Mouse (Mus musculus) left cerebral cortex, postnatal 4 days (tissue): ENCODE measurements around the gene Sis. TPM values are rescaled to one million over a fixed set of nuclear protein-coding genes. Genes with fewer than 3 reads are reported as not detected.

Experiments
- DNase-seq: peaks from one replicate; pipeline ENCODE4 v3.0.0-alpha.2; 2022
- intact Hi-C: fragments of 180-260 bp; cut with DNase I; formaldehyde crosslinking; loops from one replicate; pipeline ENCODE4 v1.15.1; 2025
- total RNA-seq, 2 experiments: library from RNA; stranded (reverse); gene quantifications; 2 replicates each; pipeline ENCODE4 v1.2.3; 2021

Sis gene
- total RNA-seq: under 1 TPM in 1 of 2 experiments, not detected in 1; 0.06 TPM

DNA sequence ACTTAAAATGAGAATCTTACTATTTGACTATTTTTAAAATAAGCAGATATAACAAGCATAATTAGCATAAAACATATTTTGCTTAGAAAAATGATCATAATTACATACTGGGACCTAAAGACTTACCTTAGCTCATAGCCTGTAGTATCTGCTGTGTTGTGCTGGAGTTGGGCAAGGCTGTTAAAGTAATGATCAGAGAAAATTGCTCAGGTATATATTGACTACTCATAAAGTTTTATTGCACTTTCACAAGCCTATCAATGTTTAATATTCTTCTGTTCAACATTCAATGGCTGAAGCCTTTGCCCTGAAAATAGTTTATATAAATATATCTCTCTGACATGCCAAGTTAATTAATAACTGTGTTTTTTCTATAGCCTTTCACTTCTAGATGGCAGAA lies at the start of gene Sis:
Gene Sis, minus strand, starts transcription at position 189 of the 400 bp plus-strand sequence.
- intact Hi-C loops: no loop called here
- DNase-seq: no peak

DNA sequence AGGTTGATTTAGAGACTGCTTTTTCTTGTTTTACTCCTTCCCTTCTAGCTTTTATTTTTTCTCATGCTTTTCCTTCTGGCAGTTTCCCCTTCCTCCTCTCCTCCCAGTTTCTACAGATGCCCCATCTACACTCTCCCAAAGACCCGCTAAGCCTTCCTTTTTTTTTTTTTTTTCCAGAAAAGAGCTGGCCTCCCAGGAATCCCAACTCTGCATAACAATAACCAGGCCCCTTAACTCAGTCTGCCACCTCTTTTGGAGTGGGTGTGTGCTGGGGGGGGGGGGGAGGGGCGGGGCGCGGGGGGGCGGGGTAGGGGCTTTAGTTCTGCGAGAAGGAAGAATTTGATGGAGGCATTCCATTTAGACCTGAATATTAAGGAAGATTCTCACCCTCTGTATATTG lies 38.4 kb upstream of the Sis start:
- no peak for DNase-seq
- intact Hi-C loops: no loop called here

DNA sequence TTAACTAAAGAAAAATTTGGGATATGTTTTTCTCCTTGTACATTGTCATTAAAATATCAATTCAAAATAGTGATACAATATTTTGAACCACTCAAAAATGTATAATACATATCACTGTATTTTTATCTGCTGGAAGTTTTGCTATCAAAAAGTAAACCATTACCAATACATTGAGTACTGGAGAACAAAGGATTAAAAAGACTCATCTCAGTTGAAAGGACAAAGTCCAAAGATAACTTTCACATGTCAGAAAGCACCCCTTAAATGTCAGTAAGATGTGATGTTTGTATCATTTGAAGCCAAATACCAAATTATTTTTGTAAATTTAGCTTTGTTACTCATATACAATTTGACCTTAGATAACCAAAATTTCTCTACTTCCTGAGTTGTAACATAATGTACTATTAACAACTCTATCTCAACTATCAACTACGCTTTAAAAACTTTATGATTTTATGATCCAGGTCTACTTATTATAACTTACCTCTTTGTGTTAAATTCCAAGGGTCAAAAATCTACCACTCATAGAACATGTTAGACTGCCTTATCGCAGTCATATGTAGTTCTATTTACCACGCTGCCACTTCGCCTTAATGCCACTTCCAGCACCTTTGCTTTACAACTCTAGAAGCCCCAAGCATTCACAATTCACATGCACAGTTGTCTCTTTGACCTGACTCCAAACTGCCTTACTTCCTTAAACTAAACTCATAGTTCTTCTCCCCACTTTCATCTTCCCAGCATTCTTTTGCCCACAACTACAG lies 35.5 kb upstream of the Sis start:
- intact Hi-C loops: no loop called here
- no peak for DNase-seq

DNA sequence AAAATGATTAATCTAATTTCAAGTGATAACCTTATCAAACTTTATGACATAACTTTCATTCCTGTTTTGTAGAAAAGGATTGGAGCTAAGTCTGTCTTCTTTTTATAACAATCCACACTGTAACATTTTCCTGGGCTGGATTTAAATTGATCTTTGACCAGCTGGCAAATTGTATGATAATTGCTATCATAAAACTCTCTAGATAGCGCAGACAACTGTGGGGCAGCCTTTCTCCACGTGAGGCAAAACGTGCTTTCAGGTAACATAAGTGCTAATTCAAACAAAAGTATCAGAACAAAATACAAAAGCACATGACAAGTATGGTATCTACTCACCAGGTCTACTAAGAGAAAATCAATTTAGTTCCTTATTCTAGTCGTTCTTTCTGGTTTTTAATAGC lies 29.9 kb upstream of the Sis start:
- intact Hi-C loops: no loop called here
- DNase-seq: no peak

DNA sequence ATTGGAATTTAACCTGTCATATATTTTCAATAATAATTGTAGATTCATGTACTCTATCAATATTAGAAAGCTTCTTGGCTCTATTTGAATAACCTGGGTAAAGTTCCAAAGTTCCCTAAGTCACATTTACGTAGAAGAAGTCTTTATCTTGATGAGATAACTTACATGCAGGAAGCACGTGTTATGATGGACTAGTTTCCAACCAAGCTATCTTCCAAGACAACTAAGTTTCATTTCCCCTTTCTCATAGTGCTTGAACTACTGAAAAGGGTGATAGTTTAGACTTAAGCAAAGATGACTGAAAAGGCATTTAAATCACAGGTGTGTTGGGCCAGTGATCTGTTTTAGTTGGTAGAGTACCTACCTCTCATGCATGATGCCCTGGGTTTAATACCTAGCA lies 23.3 kb upstream of the Sis start:
- DNase-seq: no peak
- intact Hi-C loops: no loop called here

GRCm38 (mm10) chr3:72976602-72977001 lies 8.9 kb upstream of the Sis start:
- no peak for DNase-seq
- intact Hi-C loops: no loop called here

GRCm38 (mm10) chr3:72918919-72919526 lies 48.6 kb downstream of the Sis start:
- intact Hi-C loops: no loop called here
- DNase-seq: no peak

DNA sequence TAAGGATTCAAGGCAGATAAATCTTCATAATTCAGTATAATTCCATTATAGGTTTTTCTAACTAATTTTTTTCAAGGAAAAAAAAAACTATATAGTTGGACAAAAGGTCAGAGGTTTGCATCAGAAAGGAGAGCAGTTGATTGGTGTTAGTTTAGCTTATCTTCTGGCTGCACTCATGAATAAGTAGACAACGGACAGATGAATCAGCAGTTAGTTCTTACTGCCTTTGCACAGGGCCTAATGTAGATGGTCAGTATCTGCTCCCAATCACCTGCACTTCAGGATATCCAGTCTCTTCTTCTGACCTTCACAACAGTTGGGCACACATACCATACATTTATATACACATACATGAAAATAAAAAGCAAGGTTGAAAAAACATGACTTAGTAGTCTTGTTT lies 85.2 kb downstream of the Sis start:
- intact Hi-C loops: no loop called here
- DNase-seq: no peak

DNA sequence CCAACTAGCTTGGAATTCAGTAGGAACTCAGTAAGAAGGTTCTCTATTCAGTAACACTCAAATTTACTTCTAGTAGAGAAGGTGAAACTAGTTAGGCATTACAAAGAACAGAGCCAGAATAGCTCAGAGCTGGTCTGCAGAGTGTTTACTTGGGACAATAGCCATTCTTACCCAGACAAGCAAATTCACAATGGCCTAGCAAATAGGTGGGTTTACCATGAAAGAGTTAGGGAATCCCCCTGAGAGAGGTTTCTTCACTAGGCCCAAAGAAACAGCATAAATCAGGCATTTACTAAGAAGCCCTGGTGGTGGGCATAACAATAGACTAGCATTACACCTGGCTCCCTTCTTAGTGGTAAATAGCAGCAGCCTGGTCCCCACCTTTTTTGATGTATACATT lies 99.5 kb downstream of the Sis start:
- intact Hi-C loops: no loop called here
- no peak for DNase-seq

DNA sequence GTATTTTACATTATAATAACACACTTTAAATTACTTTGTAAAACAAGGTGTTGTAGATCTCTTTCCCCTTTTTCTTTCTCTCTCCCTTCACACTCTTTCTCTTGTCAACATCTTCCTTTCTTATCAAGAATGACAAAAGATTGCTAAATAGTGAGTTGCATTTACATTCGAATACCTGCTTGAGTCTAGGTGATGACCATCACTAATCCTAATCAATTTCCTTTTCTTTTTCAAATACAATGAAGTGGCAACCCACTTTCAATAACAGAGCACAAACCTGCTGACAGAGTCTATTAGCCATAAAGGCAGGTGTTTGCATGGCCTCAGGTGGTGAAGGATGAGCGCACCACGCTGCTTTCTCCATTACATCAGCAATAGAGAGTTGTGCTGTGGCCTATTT lies 108.9 kb downstream of the Sis start:
- DNase-seq: no peak
- intact Hi-C loops: no loop called here

DNA sequence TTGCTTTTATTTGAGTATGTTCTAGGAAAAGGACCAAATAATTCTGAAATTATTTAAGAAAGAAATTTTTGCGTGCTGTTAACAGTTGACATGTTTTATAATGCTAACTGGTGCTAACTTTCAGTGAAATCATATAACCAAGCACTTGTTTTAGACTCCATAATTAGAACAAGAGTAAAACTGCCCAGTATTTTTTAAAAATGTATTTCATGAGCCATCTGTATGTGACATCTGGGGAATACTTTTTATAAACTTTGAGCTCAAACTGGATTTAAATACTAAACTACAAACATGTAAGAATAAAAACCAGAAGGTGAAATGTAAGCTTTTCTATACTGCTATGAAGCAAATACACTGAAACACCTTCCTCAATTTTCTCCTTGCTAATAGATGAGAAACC lies 112.3 kb downstream of the Sis start:
- DNase-seq: no peak
- intact Hi-C loops: no loop called here

DNA sequence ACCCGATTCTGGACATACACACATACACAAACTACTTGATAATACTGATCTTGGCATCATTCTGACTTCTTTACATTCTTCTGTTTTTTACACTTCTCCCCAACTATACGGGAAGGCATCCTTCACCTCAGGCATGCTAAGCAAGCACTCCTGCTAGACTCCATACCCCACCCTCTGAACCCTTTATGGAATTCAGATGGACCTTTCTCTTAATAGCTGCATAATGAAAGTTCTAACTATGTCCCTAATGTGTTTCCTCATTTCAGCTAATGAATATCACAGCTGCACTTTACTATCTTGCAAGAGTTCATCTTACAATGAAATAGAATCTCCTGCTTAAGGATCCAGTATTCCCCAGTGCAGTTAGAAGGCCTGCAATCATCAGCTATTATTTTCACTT lies 127.0 kb downstream of the Sis start:
- DNase-seq: no peak
- intact Hi-C loops: no loop called here

Other genes with a start within 250 kb of the Sis start
- gene Slitrk3, start 89.9 kb upstream of the Sis start, total RNA-seq: 10 to 100 TPM; 49.0 TPM